Mouse (Mus musculus) heart, embryonic 12.5 days (tissue): Measurements from ENCODE around the gene Cyp11a1. TPM values are rescaled to one million over a fixed set of nuclear protein-coding genes. Genes with fewer than 3 reads are reported as not detected.

Experiments used
- ATAC-seq: fragments of 200-750 bp; cut with Nextera tagmentation; 2 replicates; pipeline ENCODE4 v1.8.0; 2017; ENCODE audit warnings: moderate TSS enrichment, moderate library complexity; ENCODE audit not compliant: insufficient number of reproducible peaks, low FRiP score
- H3K27ac ChIP-seq: fragments of 300-500 bp; sonication (generic); 2 replicates; pipeline ENCODE4 v1.5.1; 2016; ENCODE audit warnings: mild to moderate bottlenecking, moderate library complexity; ENCODE audit not compliant: poor library complexity, severe bottlenecking
- H3K27me3 ChIP-seq: fragments of 300-500 bp; sonication (generic); replicated peaks from 2 replicates; pipeline ENCODE4 v1.6.1; 2016; ENCODE audit warnings: mild to moderate bottlenecking, moderate library complexity
- H3K36me3 ChIP-seq: fragments of 300-500 bp; sonication (generic); 2 replicates; pipeline ENCODE4 v1.6.1; 2016; ENCODE audit warnings: mild to moderate bottlenecking, moderate library complexity
- H3K4me1 ChIP-seq: fragments of 300-500 bp; sonication (generic); replicated peaks from 2 replicates; pipeline ENCODE4 v1.6.1; 2016; ENCODE audit warnings: mild to moderate bottlenecking
- H3K4me2 ChIP-seq: fragments of 300-500 bp; sonication (generic); 2 replicates; pipeline ENCODE4 v1.6.1; 2016; ENCODE audit warnings: mild to moderate bottlenecking, moderate library complexity
- H3K4me3 ChIP-seq: fragments of 300-500 bp; sonication (generic); 2 replicates; pipeline ENCODE4 v1.5.1; 2016; ENCODE audit warnings: mild to moderate bottlenecking
- H3K9ac ChIP-seq: fragments of 300-500 bp; sonication (generic); 2 replicates; pipeline ENCODE4 v1.6.1; 2016; ENCODE audit warnings: mild to moderate bottlenecking, moderate library complexity
- H3K9me3 ChIP-seq: fragments of 300-500 bp; sonication (generic); replicated peaks from 2 replicates; pipeline ENCODE4 v1.6.1; 2016; ENCODE audit warnings: mild to moderate bottlenecking, moderate library complexity
- WGBS: fragments of 180-500 bp; shearing (Covaris S2); methylation state at CpG from one replicate; pipeline ENCODE4 v1.1.7; 2016; 5-methylcytosine and 5-hydroxymethylcytosine counted together
- polyA plus RNA-seq: library from polyadenylated mRNA; unstranded; fragments of >200 nt; fragmentation: Nextera tagmentation; extraction: Ambion mirVana; gene quantifications from 2 replicates; pipeline ENCODE4 v1.2.1, GENCODE M21; 2016

Cyp11a1 gene
- polyA plus RNA-seq, 1 experiment from 2014 or later = not detected

GRCm38 (mm10) chr9:58063531-58063930 lies 57.3 kb downstream of the Cyp11a1 start, which contains the start of gene Stra6:
Gene Stra6 (plus strand): TSS chr9:58063788.
- 8% methylated on average over 3 of the region's 3 CpGs for WGBS

GRCm38 (mm10) chr9:58065532-58065931 lies 59.3 kb downstream of the Cyp11a1 start:
- Histone ChIP-seq H3K9ac (no peak overlapping the region), H3K4me3 (no peak overlapping the region), H3K4me1 (peaks cover 52% of the 10 kb centered on the region), H3K9me3 (no peaks in the 10 kb centered on the region), H3K36me3 (no peaks in the 10 kb centered on the region), H3K27ac (no peak overlapping the region), H3K27me3 (peaks cover 54% of the 10 kb centered on the region), H3K4me2 (no peak overlapping the region)
- ATAC-seq = no peak
- WGBS = 65% methylated on average over 6 of the region's 6 CpGs

More at GRCm38 (mm10) chr9:58063531-58063930, 57.3 kb downstream of the Cyp11a1 start, which contains the start of gene Stra6:
- no peak within 1 kb of the TSS for H3K9ac ChIP-seq
- H3K36me3 ChIP-seq = no peaks in the 10 kb centered on the region
- H3K4me1 ChIP-seq = peaks cover 55% of the 10 kb centered on the region
- no peak within 1 kb of the TSS for H3K4me2 ChIP-seq
- ATAC-seq = no peak
- no peak within 1 kb of the TSS for H3K27ac ChIP-seq
- no peaks in the 10 kb centered on the region for H3K9me3 ChIP-seq
- H3K4me3 ChIP-seq = no peak within 1 kb of the TSS
- peaks cover 48% of the 10 kb centered on the region for H3K27me3 ChIP-seq

GRCm38 (mm10) chr9:58065977-58066730 lies 59.9 kb downstream of the Cyp11a1 start:
- Histone ChIP-seq H3K9me3 (no peaks in the 10 kb centered on the region), H3K4me3 (no peak overlapping the region), H3K4me1 (peaks cover 46% of the 10 kb centered on the region), H3K36me3 (no peaks in the 10 kb centered on the region), H3K9ac (no peak overlapping the region), H3K27me3 (peaks cover 52% of the 10 kb centered on the region), H3K27ac (no peak overlapping the region), H3K4me2 (no peak overlapping the region)
- WGBS = 64% methylated on average over 6 of the region's 6 CpGs
- ATAC-seq = no peak

- ATAC-seq = no peak
- Histone ChIP-seq H3K4me2 (no peak overlapping the region), H3K4me3 (no peak overlapping the region), H3K4me1 (peaks cover 40% of the 10 kb centered on the region), H3K27me3 (peaks cover 53% of the 10 kb centered on the region), H3K9me3 (no peaks in the 10 kb centered on the region), H3K9ac (no peak overlapping the region), H3K36me3 (no peaks in the 10 kb centered on the region), H3K27ac (no peak overlapping the region)
- WGBS = 63% methylated on average over 6 of the region's 6 CpGs
These were observed 60.5 kb downstream of the Cyp11a1 start for GRCm38 (mm10) chr9:58066731-58067095.

- Histone ChIP-seq H3K27me3 (peaks cover 60% of the 10 kb centered on the region), H3K9me3 (no peaks in the 10 kb centered on the region)
- 65% methylated on average over 3 of the region's 3 CpGs for WGBS
These were observed 61.3 kb downstream of the Cyp11a1 start for GRCm38 (mm10) chr9:58067546-58067945.

GRCm38 (mm10) chr9:58074561-58074960 lies 68.3 kb downstream of the Cyp11a1 start:
- Histone ChIP-seq H3K4me1 (peaks cover 9% of the 10 kb centered on the region; the same call in 1 of the 2 replicates), H3K36me3 (no peaks in the 10 kb centered on the region), H3K27me3 (peaks cover 63% of the 10 kb centered on the region), H3K9ac (no peak overlapping the region), H3K27ac (no peak overlapping the region), H3K9me3 (no peaks in the 10 kb centered on the region), H3K4me3 (no peak overlapping the region), H3K4me2 (no peak overlapping the region)
- whole genome bisulfite sequencing = 45% methylated on average over 3 of the region's 3 CpGs
- ATAC-seq = no peak

More at GRCm38 (mm10) chr9:58067546-58067945, 61.3 kb downstream of the Cyp11a1 start:
- no peaks in the 10 kb centered on the region for H3K36me3 ChIP-seq
- no peak overlapping the region for H3K4me3 ChIP-seq
- no peak overlapping the region for H3K9ac ChIP-seq
- H3K4me1 ChIP-seq = peaks cover 34% of the 10 kb centered on the region
- no peak overlapping the region for H3K27ac ChIP-seq
- no peak for ATAC-seq
- no peak overlapping the region for H3K4me2 ChIP-seq

Other genes with a start within 250 kb of the Cyp11a1 start
- 67.0 and 68.1 TPM in 2 replicates for gene Clk3, start 240.6 kb upstream of the Cyp11a1 start, polyA plus RNA-seq
- gene Arid3b, start 169.6 kb upstream of the Cyp11a1 start, polyA plus RNA-seq = 27.0 and 29.8 TPM in 2 replicates
- gene Ubl7, start 95.4 kb upstream of the Cyp11a1 start, polyA plus RNA-seq = 103 and 104 TPM in 2 replicates
- 0.14 and 0.18 TPM in 2 replicates for gene Sema7a, start 66.3 kb upstream of the Cyp11a1 start, polyA plus RNA-seq
- 0.78 and 1.00 TPM in 2 replicates for gene Stra6, start 57.4 kb downstream of the Cyp11a1 start, polyA plus RNA-seq
- not detected in 2 replicates for gene Ccdc33, start 112.4 kb downstream of the Cyp11a1 start, polyA plus RNA-seq
- 8.5 and 8.6 TPM in 2 replicates for gene Islr, start 197.9 kb downstream of the Cyp11a1 start, polyA plus RNA-seq
- gene Islr2, start 197.9 kb downstream of the Cyp11a1 start, polyA plus RNA-seq = 0.05 TPM in 1 of 2 replicates, not detected in the other
- 15.2 and 15.5 TPM in 2 replicates for gene Pml, start 243.4 kb downstream of the Cyp11a1 start, polyA plus RNA-seq
- gene Stoml1, start 246.8 kb downstream of the Cyp11a1 start, polyA plus RNA-seq = 24.0 and 24.7 TPM in 2 replicates